Mouse (Mus musculus) limb, embryonic 14.5 days (tissue): ENCODE results near the gene Kif16b. TPM values are rescaled to one million over a fixed set of nuclear protein-coding genes. Genes with fewer than 3 reads are reported as not detected.

Experiments
- ATAC-seq: fragments of 200-750 bp; cut with Nextera tagmentation; 2 replicates; pipeline ENCODE4 v1.8.0; 2017; ENCODE audit warnings: low read depth, moderate number of reproducible peaks, moderate TSS enrichment; ENCODE audit not compliant: low FRiP score
- DNase-seq: peaks from one replicate; pipeline ENCODE4 v3.0.0-alpha.2; 2015; ENCODE audit warnings: low spot score
- H3K27ac ChIP-seq: fragments of 300-500 bp; sonication (generic); replicated peaks from 2 replicates; pipeline ENCODE4 v1.5.1; 2014; ENCODE audit warnings: low read depth, mild to moderate bottlenecking, low read length, moderate library complexity, mixed read lengths
- H3K27me3 ChIP-seq: fragments of 300-500 bp; sonication (generic); 2 replicates; pipeline ENCODE4 v1.6.1; 2014; ENCODE audit warnings: low read length, mixed read lengths; ENCODE audit not compliant: control insufficient read depth, insufficient read depth
- H3K36me3 ChIP-seq: fragments of 300-500 bp; sonication (generic); 2 replicates; pipeline ENCODE4 v1.6.1; 2014; ENCODE audit warnings: mild to moderate bottlenecking, low read length, moderate library complexity, mixed read lengths; ENCODE audit not compliant: control insufficient read depth, insufficient read depth
- H3K4me1 ChIP-seq: fragments of 300-500 bp; sonication (generic); 2 replicates; pipeline ENCODE4 v1.6.1; 2014; ENCODE audit warnings: antibody characterized with exemption, low read length, mixed read lengths; ENCODE audit not compliant: control insufficient read depth, insufficient read depth
- H3K4me2 ChIP-seq: fragments of 300-500 bp; sonication (generic); replicated peaks from 2 replicates; pipeline ENCODE4 v1.6.1; 2014; ENCODE audit warnings: low read depth, mild to moderate bottlenecking, low read length, moderate library complexity; ENCODE audit not compliant: severe bottlenecking
- H3K4me3 ChIP-seq: fragments of 300-500 bp; sonication (generic); replicated peaks from 2 replicates; pipeline ENCODE4 v1.5.1; 2014; ENCODE audit warnings: low read length
- H3K9ac ChIP-seq: fragments of 300-500 bp; sonication (generic); 2 replicates; pipeline ENCODE4 v1.6.1; 2014; ENCODE audit warnings: mild to moderate bottlenecking, low read depth, low read length, moderate library complexity; ENCODE audit not compliant: severe bottlenecking
- H3K9me3 ChIP-seq: fragments of 300-500 bp; sonication (generic); 2 replicates; pipeline ENCODE4 v1.6.1; 2016; ENCODE audit warnings: low read length; ENCODE audit not compliant: control insufficient read depth
- POLR2A ChIP-seq: fragments of 200-500 bp; IDR thresholded peaks from 2 replicates; pipeline ENCODE4 v1.8.0; 2012; ENCODE audit warnings: inconsistent platforms, mild to moderate bottlenecking, moderate library complexity, borderline replicate concordance; ENCODE audit not compliant: insufficient read depth, insufficient read length; ENCODE audit errors: extremely low read depth
- WGBS: fragments of 180-500 bp; shearing (Covaris S2); extraction: QIAGEN DNeasy Blood & Tissue Kit; methylation state at CpG from one replicate; pipeline ENCODE4 v1.1.7; 2014; 5-methylcytosine and 5-hydroxymethylcytosine counted together
- polyA plus RNA-seq, 2 experiments: library from polyadenylated mRNA; depleted of rRNA in 1 of 2; stranded (reverse) in 1 of 2; unstranded in 1 of 2; fragments of >200 nt; fragmentation: Nextera tagmentation in 1 of 2; extraction: Ambion mirVana in 1 of 2; gene quantifications; 2 replicates each; pipeline versions ENCODE4 v1.2.1 to v1.2.3; 2012 to 2014

The Kif16b gene
- polyA plus RNA-seq (2012; rRNA removed) (7.9 and 9.4 TPM in 2 replicates), polyA plus RNA-seq (2014; fragmentation: Nextera tagmentation; extraction: Ambion mirVana) (10.6 and 11.9 TPM in 2 replicates)

GRCm38 (mm10) chr2:142900862-142901805 lies at the start of gene Kif16b:
Kif16b (minus strand) TSS chr2:142901531.
- peak within 1 kb of the TSS; percentile 80 for H3K4me3 ChIP-seq
- peaks cover 12% of the 10 kb centered on the region for H3K4me1 ChIP-seq
- no peaks in the 10 kb centered on the region for H3K9me3 ChIP-seq
- peak within 1 kb of the TSS; percentile 84 for H3K4me2 ChIP-seq
- DNase-seq, result peak; percentile 92
- ATAC-seq, result peak; percentile 92
- H3K36me3 ChIP-seq, result no peaks in the 10 kb centered on the region
- H3K27ac ChIP-seq, result peak within 1 kb of the TSS; percentile 65
- TF ChIP-seq POLR2A, result no peak
- H3K27me3 ChIP-seq, result no peaks in the 10 kb centered on the region
- H3K9ac ChIP-seq, result peak within 1 kb of the TSS; percentile 78
- under 1% methylated on average over 62 of the region's 64 CpGs for WGBS

DNA sequence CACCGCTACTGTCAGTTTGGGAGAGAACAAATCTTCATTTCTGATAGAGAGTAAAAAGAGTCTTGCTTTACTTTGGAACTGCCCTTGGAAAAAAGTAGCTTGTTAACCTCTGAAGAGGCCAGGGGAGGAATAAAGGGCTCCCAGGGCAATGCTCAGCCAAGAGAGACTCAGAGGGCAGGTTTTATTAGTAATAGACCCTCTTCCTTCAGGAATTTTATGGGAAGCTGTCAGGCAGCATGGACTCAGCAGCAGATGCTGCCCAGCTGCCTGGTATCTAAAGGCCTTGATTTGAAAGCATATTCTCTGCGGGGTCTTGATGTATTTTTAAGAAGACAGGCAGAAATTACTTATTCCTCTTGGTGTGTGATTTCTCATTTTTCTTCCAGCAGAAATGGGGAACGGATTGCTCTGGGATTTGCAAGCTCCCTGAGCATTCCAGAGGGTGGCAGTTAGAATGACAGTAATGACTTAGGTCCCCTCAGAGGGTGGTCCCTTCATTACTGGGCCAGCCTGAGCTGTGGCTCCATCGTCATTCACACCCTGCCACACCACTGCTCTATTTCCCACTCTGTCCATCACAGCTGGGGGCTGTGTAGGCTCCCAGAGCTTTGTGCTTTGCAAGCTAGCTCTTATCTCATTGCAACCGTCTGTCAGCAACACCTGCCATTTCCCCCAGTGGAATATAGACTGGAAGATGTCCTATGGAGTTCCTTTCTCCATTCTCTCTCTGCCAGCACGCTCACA lies 39.7 kb upstream of the Kif16b start:
- TF ChIP-seq POLR2A, result no peak
- Histone ChIP-seq H3K4me2 (no peak overlapping the region), H3K4me3 (no peak overlapping the region), H3K9ac (no peak overlapping the region), H3K9me3 (no peaks in the 10 kb centered on the region), H3K36me3 (no peaks in the 10 kb centered on the region), H3K27ac (no peak overlapping the region), H3K27me3 (no peaks in the 10 kb centered on the region), H3K4me1 (no peaks in the 10 kb centered on the region)
- 41% methylated on average over 6 of the region's 6 CpGs for WGBS
- DNase-seq (no peak), ATAC-seq (no peak)

DNA sequence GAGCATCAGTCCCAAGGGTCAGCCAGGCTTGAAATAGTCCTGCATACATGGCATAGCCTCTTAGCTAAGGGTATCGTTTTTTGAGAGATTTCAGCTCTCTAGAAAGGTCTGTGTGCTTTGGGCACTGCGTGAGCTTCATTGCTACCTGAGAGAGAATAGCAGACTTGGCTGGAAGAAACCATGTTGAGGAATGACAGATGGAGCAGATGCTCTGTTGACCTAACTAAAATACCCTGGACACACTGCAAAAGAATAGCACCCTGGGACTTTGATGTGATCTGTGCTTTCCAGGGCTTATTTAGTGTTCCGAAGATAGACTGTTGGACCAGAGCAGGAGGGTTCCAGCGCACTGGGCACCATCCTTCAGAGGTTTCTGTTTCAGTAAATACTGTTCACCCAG lies 29.1 kb upstream of the Kif16b start:
- Histone ChIP-seq H3K9me3 (no peaks in the 10 kb centered on the region), H3K4me2 (no peak overlapping the region), H3K36me3 (no peaks in the 10 kb centered on the region), H3K4me1 (no peaks in the 10 kb centered on the region), H3K4me3 (no peak overlapping the region), H3K9ac (no peak overlapping the region), H3K27ac (no peak overlapping the region), H3K27me3 (no peaks in the 10 kb centered on the region)
- TF ChIP-seq POLR2A, result no peak
- DNase-seq (no peak), ATAC-seq (no peak)
- WGBS, result 84% methylated on average over 4 of the region's 4 CpGs

GRCm38 (mm10) chr2:142929226-142930112 lies 28.1 kb upstream of the Kif16b start:
- TF ChIP-seq POLR2A, result no peak
- no peaks in the 10 kb centered on the region for H3K27me3 ChIP-seq
- no peak overlapping the region for H3K27ac ChIP-seq
- 82% methylated on average over 10 of the region's 10 CpGs for WGBS
- DNase-seq (no peak), ATAC-seq (no peak)
- H3K9me3 ChIP-seq, result no peaks in the 10 kb centered on the region
- no peaks in the 10 kb centered on the region for H3K4me1 ChIP-seq
- H3K4me3 ChIP-seq, result no peak overlapping the region
- H3K36me3 ChIP-seq, result no peaks in the 10 kb centered on the region
- no peak overlapping the region for H3K9ac ChIP-seq
- no peak overlapping the region for H3K4me2 ChIP-seq
